Mouse (Mus musculus) splenic B cell, adult 2 months (primary cell): ENCODE measurements around the gene Elf1.

Experiments used
- DNase-seq: peaks from one replicate; pipeline ENCODE4 v3.0.0-alpha.2; 2011; ENCODE audit warnings: low read depth, low spot score
- H3K27me3 ChIP-seq: 2 replicates; pipeline ENCODE4 v1.6.1; 2012; ENCODE audit warnings: mild to moderate bottlenecking, low read length, moderate library complexity, mixed read lengths; ENCODE audit not compliant: control insufficient read depth, poor library complexity, insufficient read depth, severe bottlenecking
- H3K36me3 ChIP-seq: 2 replicates; pipeline ENCODE4 v1.6.1; 2012; ENCODE audit warnings: mild to moderate bottlenecking, low read length, moderate library complexity, mixed read lengths; ENCODE audit not compliant: control insufficient read depth, poor library complexity, insufficient read depth, severe bottlenecking

Elf1 gene

DNA sequence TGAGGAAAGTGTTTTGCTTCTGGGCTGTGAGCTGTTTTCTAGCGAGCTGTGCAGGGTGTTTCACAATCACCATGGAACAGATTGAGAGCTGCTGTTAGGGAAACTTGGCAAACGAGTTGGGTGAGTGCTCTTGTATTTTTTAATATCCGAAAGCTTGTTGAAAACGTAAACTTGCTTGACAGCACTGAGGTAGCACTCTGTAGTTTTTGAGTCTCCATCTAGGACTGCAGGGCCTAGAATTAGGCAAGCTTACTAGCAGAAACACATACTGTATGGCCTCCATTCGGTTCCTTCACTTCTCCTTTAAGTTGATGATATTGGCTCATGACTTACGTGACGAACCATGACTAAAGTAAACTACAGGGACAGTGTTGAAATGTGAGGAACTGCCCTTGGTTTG, 68.3 kb downstream of the Elf1 start:
- H3K27me3 ChIP-seq = no peaks in the 10 kb centered on the region
- peaks cover 2% of the 10 kb centered on the region; the same call in 1 of the 2 replicates for H3K36me3 ChIP-seq
- DNase-seq = no peak

DNA sequence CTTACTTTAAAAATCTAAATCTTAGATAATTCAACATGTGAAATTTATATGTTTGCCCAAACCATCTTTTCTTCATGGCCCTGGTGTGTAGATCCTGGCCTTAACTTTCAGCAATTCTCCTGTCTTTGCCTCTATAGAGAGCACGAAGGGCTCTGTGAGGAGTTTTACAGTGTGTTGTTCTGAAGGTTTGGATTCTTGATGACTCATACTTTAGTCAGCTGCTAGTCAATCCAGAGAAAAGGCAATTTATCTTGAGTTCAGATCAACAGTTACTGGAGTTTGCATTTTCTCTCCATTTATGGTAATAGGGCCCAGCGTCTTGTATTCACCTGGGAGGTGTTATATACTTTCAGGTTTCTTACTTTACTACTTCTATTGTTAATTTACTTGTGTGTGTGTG, 70.9 kb downstream of the Elf1 start:
- no peaks in the 10 kb centered on the region for H3K27me3 ChIP-seq
- peaks cover 2% of the 10 kb centered on the region; the same call in 1 of the 2 replicates for H3K36me3 ChIP-seq
- DNase-seq = no peak

DNA sequence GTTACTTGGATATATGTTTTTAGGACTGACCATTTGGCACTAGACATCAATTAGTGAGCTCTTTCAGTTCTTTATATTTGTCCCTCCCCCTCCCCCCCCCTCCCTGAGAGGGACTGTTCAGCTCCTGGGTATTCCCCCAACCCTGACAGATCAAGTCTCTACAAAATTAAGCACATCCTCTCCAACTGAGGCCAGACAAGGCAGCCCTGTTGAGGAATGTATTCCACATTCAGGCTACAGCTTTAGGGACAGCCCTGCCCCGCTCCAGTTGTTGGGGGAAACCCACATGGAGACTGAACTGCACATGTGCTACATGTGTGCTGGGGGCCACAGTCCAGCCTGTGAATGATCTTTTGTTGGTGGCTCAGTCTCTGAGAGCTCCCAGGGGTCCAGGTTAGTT, 71.9 kb downstream of the Elf1 start:
- Histone ChIP-seq H3K27me3 (no peaks in the 10 kb centered on the region), H3K36me3 (peaks cover 2% of the 10 kb centered on the region; the same call in 1 of the 2 replicates)
- peak; percentile 60 for DNase-seq

DNA sequence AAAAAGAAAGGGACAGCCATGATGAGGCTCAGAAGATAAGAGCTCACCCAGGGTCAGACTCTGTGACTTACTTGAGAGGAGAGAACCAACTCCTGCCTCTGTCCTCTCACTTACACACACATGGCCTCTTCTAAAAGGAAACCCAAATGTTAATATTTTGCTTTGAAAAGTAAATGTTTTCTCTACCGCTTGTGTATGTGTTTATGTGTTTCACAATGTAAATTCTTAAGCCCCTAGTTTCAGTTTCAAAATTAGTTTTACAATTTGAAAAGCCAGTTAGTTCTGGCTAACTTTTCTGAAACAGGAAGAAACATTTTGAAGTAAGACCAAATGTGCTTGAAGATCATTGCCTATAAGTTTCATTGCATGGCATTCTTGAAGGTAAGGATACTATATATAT, 76.8 kb downstream of the Elf1 start:
- no peaks in the 10 kb centered on the region for H3K27me3 ChIP-seq
- peaks cover 18% of the 10 kb centered on the region for H3K36me3 ChIP-seq
- DNase-seq = peak; percentile 41

DNA sequence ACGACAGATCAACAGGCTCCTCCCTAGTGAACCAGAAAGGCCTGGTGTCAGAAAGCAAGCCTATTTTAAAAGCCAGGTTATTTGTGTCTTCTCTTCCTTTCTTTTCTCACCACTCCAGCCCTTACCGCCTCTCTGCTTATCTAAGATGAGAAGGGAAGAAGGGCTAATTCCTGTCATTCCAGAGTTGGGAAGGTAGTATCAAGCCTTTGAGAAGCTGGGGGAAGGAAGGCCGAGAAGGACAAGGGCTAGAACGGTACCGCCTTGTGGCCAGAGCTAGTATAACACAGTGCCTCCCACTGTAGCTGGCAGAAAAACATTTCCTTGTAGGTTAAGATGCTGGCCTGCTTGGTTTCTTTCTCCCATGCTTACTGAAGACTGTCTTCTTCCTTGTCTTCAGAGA, 81.8 kb downstream of the Elf1 start:
- peaks cover 34% of the 10 kb centered on the region for H3K36me3 ChIP-seq
- H3K27me3 ChIP-seq = no peaks in the 10 kb centered on the region
- DNase-seq = peak; percentile 74

DNA sequence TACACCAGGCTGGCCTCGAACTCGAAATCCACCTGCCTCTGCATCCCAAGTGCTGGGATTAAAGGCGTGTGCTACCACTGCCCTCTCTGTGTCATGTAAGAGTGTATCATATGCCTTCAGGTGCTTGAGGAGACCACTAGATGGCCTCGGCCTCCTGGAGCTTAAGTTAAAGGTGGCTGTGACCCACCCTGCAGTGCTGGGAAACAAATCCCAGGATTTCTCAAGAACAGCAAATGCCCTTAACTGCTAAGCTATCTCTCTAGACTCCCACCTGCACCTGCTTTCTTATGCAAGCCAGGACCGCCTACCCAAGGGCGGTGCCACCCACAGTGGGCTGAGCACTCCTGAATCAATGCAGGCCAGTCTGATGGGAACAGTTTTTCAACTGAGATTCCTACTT, 83.8 kb downstream of the Elf1 start:
- Histone ChIP-seq H3K36me3 (peaks cover 39% of the 10 kb centered on the region), H3K27me3 (no peaks in the 10 kb centered on the region)
- DNase-seq = peak; percentile 32

DNA sequence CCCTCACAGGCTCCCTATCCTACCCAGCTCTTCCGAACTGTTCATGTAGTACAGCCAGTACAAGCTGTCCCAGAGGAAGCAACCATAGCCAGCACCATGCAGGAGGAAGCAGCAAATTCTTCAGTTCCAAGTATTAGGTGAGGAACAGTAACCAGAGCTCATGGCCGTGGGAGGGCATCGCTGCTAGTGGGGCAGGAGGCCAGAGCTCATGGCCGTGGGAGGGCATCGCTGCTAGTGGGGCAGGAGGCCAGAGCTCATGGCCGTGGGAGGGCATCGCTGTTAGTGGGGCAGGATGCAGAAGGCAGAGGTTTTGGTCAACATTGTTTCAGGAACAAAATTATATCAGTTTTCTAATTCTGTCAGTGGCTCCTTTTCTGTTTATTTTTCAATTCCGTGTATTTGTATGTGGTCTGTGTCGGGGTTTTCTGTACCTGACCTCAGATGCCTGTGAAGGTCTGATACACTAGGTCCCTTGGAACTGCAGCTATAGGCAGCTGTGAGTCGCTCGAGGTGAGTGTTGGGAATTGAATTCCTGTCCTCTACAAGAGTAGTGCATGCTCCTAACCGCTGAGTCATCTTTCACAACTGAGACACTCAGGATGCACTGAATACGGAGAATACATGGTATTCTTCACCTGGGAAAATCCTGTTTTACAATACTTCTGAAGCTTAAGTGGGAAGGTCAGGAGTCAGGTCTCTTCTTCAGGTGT, 92.6 kb downstream of the Elf1 start:
- Histone ChIP-seq H3K36me3 (peaks cover 30% of the 10 kb centered on the region), H3K27me3 (no peaks in the 10 kb centered on the region)

DNA sequence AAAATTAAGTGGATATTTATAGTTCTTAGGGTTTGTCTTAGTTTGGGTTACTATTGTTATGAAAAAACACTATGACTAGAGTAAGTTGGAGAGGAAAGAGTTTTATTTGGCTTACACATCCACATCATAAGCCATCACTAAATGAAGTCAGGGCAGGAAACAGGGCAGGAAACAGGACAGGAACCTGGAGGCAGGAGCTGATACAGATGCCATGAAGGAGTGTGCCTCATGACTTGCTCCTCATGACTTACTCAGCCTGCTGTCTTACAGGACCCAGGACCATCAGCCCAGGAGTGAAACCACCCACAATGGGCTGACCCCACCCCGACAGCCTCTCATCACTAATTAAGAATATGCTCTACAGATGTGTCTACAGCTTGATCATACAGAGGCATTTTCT, 93.4 kb downstream of the Elf1 start:
- no peaks in the 10 kb centered on the region for H3K27me3 ChIP-seq
- no peak for DNase-seq
- peaks cover 26% of the 10 kb centered on the region for H3K36me3 ChIP-seq

More for the DNA sequence above, 92.6 kb downstream of the Elf1 start:
- DNase-seq = no peak

DNA sequence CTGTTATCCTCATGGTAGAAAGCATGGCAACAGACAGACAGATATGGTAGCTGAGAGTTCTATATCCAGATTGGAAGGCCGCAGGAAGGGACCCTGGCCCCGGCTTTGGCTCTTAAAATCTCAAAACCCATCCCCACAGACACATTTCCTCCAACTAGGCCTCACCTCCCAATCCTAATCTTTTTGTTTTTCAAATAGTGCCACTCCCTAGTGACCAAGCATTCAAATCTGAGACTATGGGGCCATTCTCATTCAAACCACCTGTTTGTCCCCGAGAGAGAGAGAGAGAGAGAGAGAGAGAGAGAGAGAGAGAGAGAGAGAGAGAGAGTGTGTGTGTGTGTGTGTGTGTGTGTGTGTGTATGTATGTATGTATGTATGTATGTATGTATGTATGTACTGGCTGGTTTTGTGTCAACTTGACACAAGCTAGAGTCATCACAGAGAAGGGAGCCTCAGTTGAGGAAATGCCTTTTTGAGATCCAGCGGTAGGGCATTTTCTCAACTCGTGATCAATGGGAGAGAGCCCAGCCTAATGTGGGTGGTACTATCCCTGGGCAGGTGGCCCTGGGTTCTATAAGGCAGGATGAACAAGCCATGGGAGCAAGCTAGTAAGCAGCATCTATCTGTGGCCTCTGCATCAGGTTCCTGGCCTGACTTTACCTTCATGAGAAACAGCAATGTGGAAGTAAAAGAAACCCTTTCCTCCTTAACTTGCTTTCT, 102.7 kb downstream of the Elf1 start:
- Histone ChIP-seq H3K27me3 (no peaks in the 10 kb centered on the region), H3K36me3 (peaks cover 7% of the 10 kb centered on the region)
- DNase-seq = no peak

DNA sequence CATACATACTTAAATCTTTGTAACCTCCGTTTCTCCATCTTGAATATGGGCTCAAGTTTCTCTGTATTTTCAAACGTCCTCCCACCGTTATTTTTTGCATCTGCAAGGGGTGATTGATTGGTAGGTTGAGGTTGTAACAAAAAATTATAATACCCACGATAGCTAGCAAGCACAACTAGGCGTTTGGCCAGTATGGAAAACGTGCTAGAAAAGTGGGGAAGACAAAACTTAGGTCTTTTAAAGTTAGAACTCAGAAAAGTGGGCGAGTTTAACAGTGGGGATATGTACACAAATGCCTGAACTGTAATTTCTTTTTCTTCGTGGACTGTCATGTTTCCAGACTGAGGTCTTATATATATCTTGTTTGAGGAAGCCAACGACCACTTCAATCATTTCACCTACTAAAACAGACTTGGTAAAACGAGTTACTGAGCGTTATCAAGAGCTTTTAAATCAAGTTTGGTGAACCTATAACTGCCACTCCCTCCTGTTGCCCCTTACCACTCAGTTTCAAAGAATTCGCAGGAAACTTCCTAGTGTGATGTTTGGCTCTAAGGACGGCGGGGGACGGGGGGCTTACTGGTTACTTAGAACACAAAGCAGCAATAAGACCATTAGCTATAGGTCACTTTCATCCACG, 105.6 kb downstream of the Elf1 start:
- H3K36me3 ChIP-seq = peaks cover 2% of the 10 kb centered on the region
- no peaks in the 10 kb centered on the region for H3K27me3 ChIP-seq
- DNase-seq = no peak

DNA sequence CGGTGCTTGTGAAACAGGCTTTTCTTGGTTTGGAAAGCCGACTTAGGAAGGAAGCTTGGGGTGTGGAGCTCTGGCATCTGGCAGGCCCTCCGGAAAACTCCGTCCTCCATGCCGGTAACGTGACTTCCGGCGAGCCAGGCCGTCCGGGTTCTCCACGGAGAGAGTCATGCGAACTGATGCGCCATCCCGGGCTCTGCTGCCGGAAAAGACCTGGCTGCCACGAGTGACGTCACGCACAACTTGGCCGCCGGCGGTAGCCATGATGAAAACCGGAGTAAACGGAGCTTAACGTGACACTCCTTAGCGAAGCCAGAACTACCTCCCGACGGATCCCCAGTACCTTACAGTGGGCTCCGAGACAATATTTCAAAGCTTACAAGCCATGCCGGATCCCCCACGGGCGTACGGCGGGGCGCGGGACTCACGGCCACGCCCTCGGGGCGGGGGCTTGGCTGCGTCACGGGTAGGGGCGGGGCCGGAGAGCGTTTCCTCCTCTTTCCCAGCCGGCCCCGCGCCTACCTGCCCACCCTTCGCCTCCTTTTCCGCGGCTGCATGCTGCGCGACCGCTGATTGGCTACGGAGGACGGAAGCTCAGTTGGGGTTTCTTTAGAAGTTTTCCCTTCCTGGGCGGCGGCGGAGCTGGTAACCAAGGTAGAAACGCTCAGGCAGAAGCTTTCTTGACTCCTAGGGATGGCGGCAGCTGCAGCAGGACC, 106.3 kb downstream of the Elf1 start, which contains the start of gene Sugt1:
Gene Sugt1, plus strand, starts transcription at position 553 of the 713 bp plus-strand sequence.
- peak; percentile 96 for DNase-seq
- no peaks in the 10 kb centered on the region for H3K27me3 ChIP-seq

DNA sequence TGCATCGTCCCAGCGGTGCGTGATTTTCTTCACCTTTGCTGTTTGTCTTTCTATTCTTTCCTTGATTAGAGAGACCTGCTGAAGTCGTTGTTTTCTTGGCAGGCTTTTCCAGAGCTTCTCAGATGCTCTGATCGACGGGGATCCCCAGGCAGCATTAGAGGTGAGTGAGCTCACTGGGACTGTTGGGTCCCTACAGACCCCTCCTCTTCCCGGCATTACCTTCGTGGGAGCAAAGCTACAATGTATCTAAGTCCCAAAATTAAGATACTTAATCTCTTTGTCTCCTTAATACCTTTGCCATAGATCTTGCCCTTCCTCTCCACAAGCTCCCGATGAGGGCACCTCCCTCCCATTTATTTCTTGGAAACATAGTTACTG, 106.8 kb downstream of the Elf1 start:
- Histone ChIP-seq H3K27me3 (no peaks in the 10 kb centered on the region), H3K36me3 (peaks cover 5% of the 10 kb centered on the region)
- no peak for DNase-seq

More for the DNA sequence above, 106.3 kb downstream of the Elf1 start, which contains the start of gene Sugt1:
- H3K36me3 ChIP-seq = peaks cover under 1% of the 10 kb centered on the region

DNA sequence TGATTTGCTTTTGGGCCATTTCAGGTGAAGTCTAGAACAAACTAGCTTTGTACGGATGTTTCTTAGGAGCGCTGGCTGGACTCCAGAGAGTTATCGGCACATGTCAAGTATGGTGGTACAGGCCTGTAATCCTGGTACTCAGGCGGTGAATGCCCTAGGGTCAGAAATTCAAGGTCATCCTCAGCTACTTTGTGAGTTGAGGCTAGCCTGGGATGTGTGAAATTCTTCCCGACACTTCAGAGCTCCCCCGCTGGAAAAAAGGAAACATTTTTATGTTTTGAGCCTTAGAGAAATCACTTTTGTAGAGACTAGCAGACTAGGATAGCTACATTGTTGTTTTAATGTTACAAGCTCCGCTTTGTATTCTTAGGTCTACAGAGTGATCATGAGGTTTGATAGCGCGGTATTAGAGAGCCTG, 107.5 kb downstream of the Elf1 start:
- peaks cover 5% of the 10 kb centered on the region for H3K36me3 ChIP-seq

DNA sequence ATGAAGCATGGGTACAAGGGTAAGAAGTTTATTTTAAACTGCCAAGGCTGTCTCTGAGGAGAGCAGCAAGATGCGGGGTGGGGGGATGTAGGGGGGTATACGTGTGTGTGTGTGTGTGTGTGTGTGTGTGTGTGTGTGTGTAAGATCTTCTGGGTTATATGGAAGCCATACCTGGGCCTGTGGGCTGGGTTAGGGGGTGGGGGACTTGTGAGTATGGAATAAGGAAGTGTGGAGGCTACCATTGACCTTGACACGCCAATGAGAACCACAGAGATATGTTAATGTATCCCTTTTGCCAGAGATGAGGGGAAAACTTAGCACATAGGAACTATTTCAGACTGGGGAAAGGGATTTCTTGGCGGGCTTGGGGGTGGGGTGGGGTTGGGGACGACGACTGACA, 108.4 kb downstream of the Elf1 start:
- H3K36me3 ChIP-seq = peaks cover 5% of the 10 kb centered on the region; the same call in 1 of the 2 replicates

More for the DNA sequence above, 107.5 kb downstream of the Elf1 start:
- no peaks in the 10 kb centered on the region for H3K27me3 ChIP-seq
- DNase-seq = no peak

More for the DNA sequence above, 108.4 kb downstream of the Elf1 start:
- H3K27me3 ChIP-seq = no peaks in the 10 kb centered on the region
- no peak for DNase-seq
